Mouse (Mus musculus): Measurements from ENCODE around the gene Fam110c. TPM values are rescaled to one million over a fixed set of nuclear protein-coding genes. Genes with fewer than 3 reads are reported as not detected.

The Fam110c gene
- polyA plus RNA-seq, 1 experiment from 2014 or later = 0.08 TPM

- H3K4me1 ChIP-seq = no peaks in the 10 kb centered on the region
- no peak overlapping the region for H3K27ac ChIP-seq (replicated peaks)
- WGBS = 89% methylated on average over 5 of the region's 5 CpGs
- H3K9ac ChIP-seq (replicated peaks) = no peak overlapping the region
- H3K27me3 ChIP-seq = no peaks in the 10 kb centered on the region
- H3K36me3 ChIP-seq = no peaks in the 10 kb centered on the region
- H3K4me3 ChIP-seq = no peak overlapping the region
- no peak overlapping the region for H3K4me2 ChIP-seq (replicated peaks)
- no peaks in the 10 kb centered on the region for H3K9me3 ChIP-seq
- ATAC-seq (ENCODE audit: low FRiP score, low read depth) = no peak
Measured at GRCm38 (mm10) chr12:31120535-31120934, 46.9 kb downstream of the Fam110c start.

DNA sequence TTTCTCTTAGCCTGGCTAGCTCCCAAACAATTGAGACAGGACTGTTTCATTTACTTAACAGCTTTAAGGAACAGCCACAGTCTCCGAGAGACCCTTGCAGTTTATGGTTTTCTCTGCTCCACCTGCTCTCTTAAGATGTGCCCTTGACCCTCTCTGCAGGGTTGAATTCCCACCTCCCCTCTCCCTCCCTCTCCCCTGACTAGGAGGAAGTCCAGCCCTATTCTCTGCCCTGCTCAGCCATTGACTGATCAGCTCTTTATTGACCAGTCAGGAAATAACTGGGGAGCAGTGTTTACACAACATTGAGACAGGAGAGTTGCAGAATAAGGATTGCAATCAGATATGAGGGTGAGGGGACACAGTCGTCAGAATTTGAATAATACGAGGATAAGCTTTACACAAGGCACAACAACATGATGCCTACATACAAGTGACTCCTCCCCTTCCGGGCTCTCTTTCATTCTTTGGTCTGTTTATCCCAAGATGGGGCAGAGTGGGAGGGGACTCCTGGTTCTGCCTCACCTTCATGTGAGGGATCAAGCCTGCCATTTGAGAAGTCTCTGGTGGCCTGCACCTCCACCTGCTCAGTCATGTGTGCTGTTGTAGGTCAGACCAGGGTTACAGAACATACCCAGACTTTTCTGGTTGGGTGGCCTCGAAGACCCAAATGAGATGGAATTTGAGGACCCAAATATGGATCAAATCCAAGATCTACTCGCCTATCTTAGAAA is 49.4 kb downstream of the Fam110c start:
- H3K4me3 ChIP-seq = no peak overlapping the region
- H3K27me3 ChIP-seq = no peaks in the 10 kb centered on the region
- no peaks in the 10 kb centered on the region for H3K36me3 ChIP-seq
- no peaks in the 10 kb centered on the region for H3K9me3 ChIP-seq
- no peak overlapping the region for H3K9ac ChIP-seq (replicated peaks)
- ATAC-seq (ENCODE audit: low FRiP score, low read depth) = no peak
- no peaks in the 10 kb centered on the region for H3K4me1 ChIP-seq
- H3K27ac ChIP-seq (replicated peaks) = no peak overlapping the region
- no peak overlapping the region for H3K4me2 ChIP-seq (replicated peaks)
- WGBS = 74% methylated on average over 6 of the region's 6 CpGs

DNA sequence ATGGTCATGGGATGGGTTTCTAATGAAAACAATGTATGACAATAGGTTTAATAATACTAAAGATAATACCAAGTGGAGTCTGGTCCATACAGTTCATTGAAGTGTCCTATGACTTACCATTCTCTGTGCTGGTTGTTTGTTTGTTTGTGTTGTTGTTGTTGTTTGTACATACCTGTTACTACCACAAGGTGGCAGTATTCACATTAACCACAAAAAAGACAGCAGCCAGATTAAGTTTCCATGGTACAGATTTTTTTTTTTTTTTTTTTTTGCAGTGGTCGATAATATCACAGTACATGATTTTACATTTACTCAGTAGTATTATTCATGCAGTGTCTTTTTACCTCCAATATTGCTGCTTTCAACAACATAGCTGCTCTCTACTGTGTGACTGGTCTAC is 52.4 kb downstream of the Fam110c start:
- WGBS = 38% methylated on average over 1 of the region's 1 CpGs
- Histone ChIP-seq H3K27ac (replicated peaks) (no peak overlapping the region), H3K4me2 (replicated peaks) (no peak overlapping the region), H3K9me3 (no peaks in the 10 kb centered on the region), H3K9ac (replicated peaks) (no peak overlapping the region), H3K27me3 (no peaks in the 10 kb centered on the region), H3K36me3 (no peaks in the 10 kb centered on the region), H3K4me1 (no peaks in the 10 kb centered on the region), H3K4me3 (no peak overlapping the region)
- no peak for ATAC-seq (ENCODE audit: low FRiP score, low read depth)

- ATAC-seq (ENCODE audit: low FRiP score, low read depth) = no peak
- H3K4me2 ChIP-seq (replicated peaks) = no peak overlapping the region
- H3K4me1 ChIP-seq = no peaks in the 10 kb centered on the region
- no peak overlapping the region for H3K4me3 ChIP-seq
- H3K9me3 ChIP-seq = no peaks in the 10 kb centered on the region
- 88% methylated on average over 4 of the region's 4 CpGs for WGBS
- H3K27ac ChIP-seq (replicated peaks) = no peak overlapping the region
- H3K36me3 ChIP-seq = no peaks in the 10 kb centered on the region
- H3K9ac ChIP-seq (replicated peaks) = no peak overlapping the region
- H3K27me3 ChIP-seq = no peaks in the 10 kb centered on the region
Measured at GRCm38 (mm10) chr12:31129548-31129947, 55.9 kb downstream of the Fam110c start.

Other genes starting within 250 kb of the Fam110c start
- gene Alkal2, start 189.5 kb upstream of the Fam110c start, polyA plus RNA-seq (2016; fragmentation: Nextera tagmentation; extraction: Ambion mirVana) = 0.27 and 0.47 TPM in 2 replicates
- 140 and 146 TPM in 2 replicates for gene Acp1, start 162.3 kb upstream of the Fam110c start, polyA plus RNA-seq (2016; fragmentation: Nextera tagmentation; extraction: Ambion mirVana)
- 27.4 and 27.5 TPM in 2 replicates for gene Sh3yl1, start 162.2 kb upstream of the Fam110c start, polyA plus RNA-seq (2016; fragmentation: Nextera tagmentation; extraction: Ambion mirVana)
- gene Gm6993, start 166.9 kb downstream of the Fam110c start, polyA plus RNA-seq (2016; fragmentation: Nextera tagmentation; extraction: Ambion mirVana) = not detected in 2 replicates
- gene Lamb1, start 191.4 kb downstream of the Fam110c start, polyA plus RNA-seq (2016; fragmentation: Nextera tagmentation; extraction: Ambion mirVana) = 25.9 and 29.4 TPM in 2 replicates

Measured in midbrain, embryonic 12.5 days (tissue).